ENCODE assay signal across 8 mouse cellular contexts in the genomic region with DNA sequence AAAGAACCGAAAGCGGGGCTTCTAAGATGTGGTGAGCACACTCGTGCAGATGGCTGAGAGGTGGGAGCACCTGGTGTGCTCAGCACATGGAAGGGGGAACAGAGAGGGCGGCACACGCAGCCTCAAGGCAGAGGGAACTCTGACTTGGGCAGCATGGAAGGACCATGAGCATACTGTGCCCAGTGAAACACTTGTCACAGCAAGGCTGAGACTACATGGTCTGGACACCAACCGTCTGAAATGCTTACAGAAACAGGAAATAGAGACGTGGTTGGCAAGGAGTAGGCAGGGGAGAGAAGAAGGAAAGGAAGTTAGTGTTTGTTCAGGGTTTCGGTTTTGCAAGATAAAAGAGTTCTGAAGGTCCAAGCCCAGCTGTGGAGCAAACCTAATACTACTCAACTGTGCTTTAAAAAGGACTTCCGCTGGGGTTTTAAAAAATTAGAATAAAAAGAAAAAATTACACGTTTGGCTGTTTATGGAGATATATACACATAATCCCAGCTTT. TPM values are rescaled to one million over a fixed set of nuclear protein-coding genes. Genes with fewer than 3 reads are reported as not detected.
A peak's percentile ranks its signal among the peaks of the same experiment; 100 is the strongest.
DNase-seq lines count a peak whose midpoint lies in the region; ATAC-seq and TF ChIP-seq lines count a peak whose summit lies in the region.

No protein-coding gene starts in this region.

- no peak for TF ChIP-seq POLR2A in thymus, adult 2 months (IDR thresholded peaks at IDR 0.05; ENCODE audit: control insufficient read depth, extremely low read depth, insufficient read depth, low read length, poor library complexity)

- intact Hi-C loops in left cerebral cortex, postnatal 10 days (cut with DNase I) = no loop called here

- H3K36me3 ChIP-seq in neural tube, embryonic 13.5 days = no peaks in the 10 kb centered on the region
- no peaks in the 10 kb centered on the region for H3K36me3 ChIP-seq in liver, embryonic 16.5 days (ENCODE audit: control insufficient read depth, insufficient read depth)
- H3K36me3 ChIP-seq in thymus, adult 2 months (ENCODE audit: control insufficient read depth, insufficient read depth, low read length) = no peaks in the 10 kb centered on the region

- H3K4me2 ChIP-seq in neural tube, embryonic 13.5 days = no peak overlapping the region
- H3K4me2 ChIP-seq in liver, embryonic 16.5 days (ENCODE audit: low read depth, low read length) = peak overlapping the region; percentile 31; the same call in 1 of the 2 replicates

- H3K4me3 ChIP-seq in neural tube, embryonic 13.5 days = no peak overlapping the region
- H3K4me3 ChIP-seq in liver, embryonic 16.5 days (ENCODE audit: low read depth, low read length) = no peak overlapping the region
- peak overlapping the region; percentile 29 for H3K4me3 ChIP-seq in thymus, adult 2 months (ENCODE audit: control insufficient read depth, insufficient read depth, low read length)

- H3K9ac ChIP-seq in neural tube, embryonic 13.5 days = no peak overlapping the region
- H3K9ac ChIP-seq in liver, embryonic 16.5 days (ENCODE audit: low read depth, low read length) = no peak overlapping the region

- no peak for TF ChIP-seq CTCF in thymus, adult 2 months (IDR thresholded peaks at IDR 0.05; ENCODE audit: borderline replicate concordance, control insufficient read depth, extremely low read depth, insufficient read depth, low read length, poor library complexity)

- H3K4me1 ChIP-seq in neural tube, embryonic 13.5 days (replicated peaks) = peaks cover 87% of the 10 kb centered on the region
- peaks cover 14% of the 10 kb centered on the region for H3K4me1 ChIP-seq in liver, embryonic 16.5 days (ENCODE audit: control insufficient read depth, low read depth, low read length)
- H3K4me1 ChIP-seq in thymus, adult 2 months (replicated peaks; ENCODE audit: control insufficient read depth, insufficient read depth, low read length) = peaks cover 74% of the 10 kb centered on the region

- no peaks in the 10 kb centered on the region for H3K27me3 ChIP-seq in neural tube, embryonic 13.5 days
- H3K27me3 ChIP-seq in liver, embryonic 16.5 days (ENCODE audit: control insufficient read depth, insufficient read depth, low read depth, low read length) = no peaks in the 10 kb centered on the region
- H3K27me3 ChIP-seq in thymus, adult 2 months (ENCODE audit: control insufficient read depth, insufficient read depth, low read length) = no peaks in the 10 kb centered on the region

- no peaks in the 10 kb centered on the region for H3K9me3 ChIP-seq in neural tube, embryonic 13.5 days
- H3K9me3 ChIP-seq in liver, embryonic 16.5 days (replicated peaks; ENCODE audit: control insufficient read depth, low read length) = no peaks in the 10 kb centered on the region

- no peak for DNase-seq in neural tube, embryonic 10.5 days (ENCODE audit: extremely low spot score, low spot score)
- peak; percentile 55 for DNase-seq in thymus, adult 2 months
- DNase-seq in cerebellum, adult 18-20 months = no peak
- DNase-seq in left cerebral cortex, postnatal 10 days (ENCODE audit: extremely low spot score in 1 of 2, low spot score in 2 of 2) = no peak
- no peak for DNase-seq in urinary bladder, postnatal 10 days (ENCODE audit: low spot score)

- 66% methylated on average over 10 of the region's 10 CpGs for WGBS in neural tube, embryonic 13.5 days
- 31% methylated on average over 10 of the region's 10 CpGs for WGBS in liver, embryonic 16.5 days (ENCODE audit: insufficient replicate concordance)
- WGBS in thymus, adult 2 months = 2% methylated on average over 10 of the region's 10 CpGs

- H3K27ac ChIP-seq in neural tube, embryonic 13.5 days (replicated peaks) = 0 out of 2 replicates have a peak overlapping the region, but pooled peaks have one; percentile 23
- H3K27ac ChIP-seq in liver, embryonic 16.5 days (ENCODE audit: low read length) = peak overlapping the region; percentile 79
- peak overlapping the region; percentile 95 for H3K27ac ChIP-seq in thymus, adult 2 months (ENCODE audit: control insufficient read depth, insufficient read depth, low read length)

- ATAC-seq in neural tube, embryonic 13.5 days (ENCODE audit: low read depth) = no peak
- peak; percentile 45 for ATAC-seq in granulocyte monocyte progenitor cell, adult 5-6 weeks (replicated peaks; ENCODE audit: poor library complexity, severe bottlenecking)
- no peak for ATAC-seq in liver, embryonic 16.5 days (ENCODE audit: low read depth)

RNA-seq across cellular contexts. Expression of a gene that starts 29.4 kb away (rescaled TPM):
- 0.10 and 0.25 TPM in 2 replicates for polyA plus RNA-seq in neural tube, embryonic 13.5 days (2015; fragmentation: Nextera tagmentation; extraction: Ambion mirVana)
- total RNA-seq in granulocyte monocyte progenitor cell, adult 5-6 weeks (2014; fragmentation: Nextera tagmentation) = not detected in 2 replicates
- not detected in 2 replicates for total RNA-seq in granulocyte monocyte progenitor cell, adult 5-6 weeks (2017)
- 0.14 and 0.42 TPM in 2 replicates for polyA plus RNA-seq in liver, embryonic 16.5 days (2015; fragmentation: Nextera tagmentation; extraction: Ambion mirVana)
- polyA plus RNA-seq in thymus, adult 2 months (2012; rRNA removed) = 2.7 and 4.1 TPM in 2 replicates
- total RNA-seq in left cerebral cortex, postnatal 10 days (2021) = not detected

RNA-seq across cellular contexts. Expression of a gene that starts 45.9 kb away (rescaled TPM):
- 16.1 and 16.9 TPM in 2 replicates for polyA plus RNA-seq in neural tube, embryonic 13.5 days (2015; fragmentation: Nextera tagmentation; extraction: Ambion mirVana)
- 19.7 and 25.8 TPM in 2 replicates for total RNA-seq in granulocyte monocyte progenitor cell, adult 5-6 weeks (2014; fragmentation: Nextera tagmentation)
- 24.0 and 25.5 TPM in 2 replicates for total RNA-seq in granulocyte monocyte progenitor cell, adult 5-6 weeks (2017)
- polyA plus RNA-seq in liver, embryonic 16.5 days (2015; fragmentation: Nextera tagmentation; extraction: Ambion mirVana) = 9.3 and 9.8 TPM in 2 replicates
- polyA plus RNA-seq in thymus, adult 2 months (2012; rRNA removed) = 10.3 and 13.7 TPM in 2 replicates
- total RNA-seq in left cerebral cortex, postnatal 10 days (2021) = 10 to 100 TPM; 23.1 to 23.4 TPM

Comparison
In these comparisons a context has a peak if more than half of its experiments do, and no peak if none do; other contexts are left out.
1. H3K27ac ChIP-seq: peak in every context shown above with its lines; median percentile 95 in thymus, adult 2 months; 79 in liver, embryonic 16.5 days; 23 in neural tube, embryonic 13.5 days.